Mouse (Mus musculus): ENCODE results near the gene Klf11.

DNA sequence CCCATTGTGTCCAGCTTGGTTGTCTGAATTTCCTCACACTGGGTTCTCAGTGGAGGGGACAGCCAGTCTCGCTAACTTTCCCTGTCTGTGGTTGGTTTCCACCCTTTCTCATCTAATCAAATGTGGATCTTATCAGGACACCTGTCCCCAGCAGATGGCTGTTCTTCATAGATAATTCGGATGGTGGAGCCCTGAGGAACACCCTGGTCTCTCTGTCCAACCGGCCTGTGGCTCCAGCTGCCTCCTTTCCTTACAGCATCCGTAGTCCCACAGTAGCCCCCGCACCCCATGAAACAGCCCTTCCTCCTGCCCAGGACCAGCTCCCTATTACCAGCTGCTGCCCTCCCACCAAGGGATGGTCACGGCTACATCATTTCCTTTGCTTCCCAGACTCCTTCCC, 5.2 kb upstream of the Klf11 start:
- TF ChIP-seq POLR2A (IDR thresholded peaks at IDR 0.05; ENCODE audit: borderline replicate concordance, control insufficient read depth, low read depth, low read length) (no peak), CTCF (IDR thresholded peaks at IDR 0.05; ENCODE audit: control insufficient read depth, insufficient read depth, low read length) (no peak)
